Mouse (Mus musculus) inflammation-experienced regulatory T-cells, adult 6 months (primary cell): Measurements from ENCODE around the gene Pex14. TPM values are rescaled to one million over a fixed set of nuclear protein-coding genes. Genes with fewer than 3 reads are reported as not detected.
"Not testable (repeated sequence)": the region's sequence is repeated elsewhere in the genome, so short reads cannot be mapped to it uniquely, and the experiment has no call there.

Experiments used
- ATAC-seq: one replicate; pipeline ENCODE4 v1.8.0; 2017
- polyA plus RNA-seq, 3 experiments: library from polyadenylated mRNA; unstranded; fragments of 100-300 nt; shearing (Covaris generic); gene quantifications; one replicate each; pipeline ENCODE4 v1.2.1; 2017

Pex14 gene
- 10 to 100 TPM; 13.0 to 18.4 (median 14.2) TPM for polyA plus RNA-seq

GRCm38 (mm10) chr4:149099369-149100017 lies at the start of gene Pex14:
Gene Pex14, minus strand, starts transcription at chr4:149099876.
- peak; percentile 79 for ATAC-seq

- no peak for ATAC-seq
These were observed 49.5 kb upstream of the Pex14 start for GRCm38 (mm10) chr4:149149196-149149595.

- ATAC-seq: no peak
These were observed 48.4 kb upstream of the Pex14 start for GRCm38 (mm10) chr4:149148084-149148483.

GRCm38 (mm10) chr4:149147528-149147927 lies 47.9 kb upstream of the Pex14 start:
- no peak for ATAC-seq

GRCm38 (mm10) chr4:149145151-149145550 lies 45.5 kb upstream of the Pex14 start:
- no peak for ATAC-seq

GRCm38 (mm10) chr4:149144459-149144858 lies 44.8 kb upstream of the Pex14 start:
- ATAC-seq: peak; percentile 92

GRCm38 (mm10) chr4:149143594-149143993 lies 43.9 kb upstream of the Pex14 start:
- no peak for ATAC-seq

GRCm38 (mm10) chr4:149138515-149138914 lies 38.8 kb upstream of the Pex14 start:
- ATAC-seq: no peak

- ATAC-seq: peak; percentile 79
These were observed 37.5 kb upstream of the Pex14 start, which contains the start of gene Cenps for GRCm38 (mm10) chr4:149136982-149137770. Gene Cenps, minus strand, starts transcription at chr4:149137629.

GRCm38 (mm10) chr4:149136116-149136850 lies 36.6 kb upstream of the Pex14 start:
- no peak for ATAC-seq

GRCm38 (mm10) chr4:149133395-149133794 lies 33.7 kb upstream of the Pex14 start:
- ATAC-seq: no peak

GRCm38 (mm10) chr4:149131789-149132565 lies 32.3 kb upstream of the Pex14 start:
- no peak for ATAC-seq

- ATAC-seq: no peak
These were observed 31.5 kb upstream of the Pex14 start for GRCm38 (mm10) chr4:149131021-149131752.

- ATAC-seq: no peak
These were observed 28.8 kb upstream of the Pex14 start for GRCm38 (mm10) chr4:149128467-149128866.

GRCm38 (mm10) chr4:149126663-149127062 lies 27.0 kb upstream of the Pex14 start, which contains the start of gene Cort:
Gene Cort, minus strand, starts transcription at chr4:149126763.
- no peak for ATAC-seq

GRCm38 (mm10) chr4:149126115-149126509 lies 26.4 kb upstream of the Pex14 start:
- ATAC-seq: no peak

- no peak for ATAC-seq
These were observed 25.9 kb upstream of the Pex14 start for GRCm38 (mm10) chr4:149125341-149126114.

- no peak for ATAC-seq
These were observed 23.8 kb upstream of the Pex14 start for GRCm38 (mm10) chr4:149123432-149123831.

- not testable (repeated sequence) for ATAC-seq
These were observed 20.4 kb upstream of the Pex14 start for GRCm38 (mm10) chr4:149119978-149120562.

- peak; percentile 92 for ATAC-seq
These were observed 4.3 kb upstream of the Pex14 start, which contains the start of gene Dffa for GRCm38 (mm10) chr4:149103875-149104561. Gene Dffa, plus strand, starts transcription at chr4:149104146.
